Mouse (Mus musculus) olfactory bulb, adult 2 months (tissue): ENCODE measurements around the gene Slc9a8. TPM values are rescaled to one million over a fixed set of nuclear protein-coding genes. Genes with fewer than 3 reads are reported as not detected.

Experiments
- H3K27ac ChIP-seq: fragments of 200-500 bp; 2 replicates; pipeline ENCODE4 v1.5.1; 2012; ENCODE audit warnings: low read depth, low read length; ENCODE audit not compliant: insufficient read depth
- H3K4me1 ChIP-seq: fragments of 200-500 bp; 2 replicates; pipeline ENCODE4 v1.6.1; 2012; ENCODE audit warnings: low read length; ENCODE audit not compliant: control insufficient read depth, insufficient read depth
- H3K4me3 ChIP-seq: fragments of 200-500 bp; 2 replicates; pipeline ENCODE4 v1.5.1; 2012; ENCODE audit warnings: mild to moderate bottlenecking, low read depth, low read length, moderate library complexity; ENCODE audit not compliant: insufficient read depth
- CTCF ChIP-seq: fragments of 200-500 bp; IDR thresholded peaks from 2 replicates; pipeline ENCODE4 v1.5.1; 2012; ENCODE audit warnings: low read depth, mild to moderate bottlenecking, low read length, moderate library complexity; ENCODE audit not compliant: insufficient read depth
- POLR2A ChIP-seq: fragments of 200-500 bp; IDR thresholded peaks from 2 replicates; pipeline ENCODE4 v1.6.1; 2012; ENCODE audit warnings: mild to moderate bottlenecking, low read depth, low read length, moderate library complexity; ENCODE audit not compliant: insufficient read depth
- WGBS: fragments of 180-500 bp; shearing (Covaris S2); methylation state at CpG from one replicate; pipeline ENCODE4 v1.1.7; 2018; 5-methylcytosine and 5-hydroxymethylcytosine counted together
- polyA plus RNA-seq: library from polyadenylated mRNA; stranded (reverse); fragments of >200 nt; gene quantifications from 2 replicates; pipeline ENCODE4 v1.2.4, GENCODE M21; 2012; ENCODE audit warnings: low replicate concordance; ENCODE audit not compliant: missing spikeins, insufficient read depth, insufficient read length

Slc9a8 gene
- polyA plus RNA-seq, 1 experiment: not detected

DNA sequence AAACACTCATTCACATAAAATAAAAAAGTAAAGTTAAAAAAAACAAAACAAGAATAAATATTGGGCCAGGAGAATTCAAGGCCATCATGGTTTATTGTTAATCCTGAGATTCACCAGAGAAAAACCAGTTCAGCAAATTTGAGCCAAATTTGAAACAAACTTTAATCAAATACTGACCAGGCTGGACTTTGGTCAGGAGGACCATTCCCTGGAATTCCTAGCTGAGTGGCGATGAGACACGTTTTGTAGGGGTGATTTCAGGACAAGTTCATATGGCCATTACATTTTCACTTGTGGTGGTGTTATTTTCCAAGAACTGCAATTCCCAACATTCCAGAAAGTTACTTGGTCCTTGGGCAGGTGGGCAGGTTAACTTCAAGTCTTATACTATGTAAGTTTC, 14.1 kb downstream of the Slc9a8 start:
- TF ChIP-seq CTCF (no peak), POLR2A (no peak)
- Histone ChIP-seq H3K4me1 (no peaks in the 10 kb centered on the region), H3K27ac (no peak overlapping the region), H3K4me3 (no peak overlapping the region)
- WGBS: 94% methylated on average over 2 of the region's 2 CpGs

DNA sequence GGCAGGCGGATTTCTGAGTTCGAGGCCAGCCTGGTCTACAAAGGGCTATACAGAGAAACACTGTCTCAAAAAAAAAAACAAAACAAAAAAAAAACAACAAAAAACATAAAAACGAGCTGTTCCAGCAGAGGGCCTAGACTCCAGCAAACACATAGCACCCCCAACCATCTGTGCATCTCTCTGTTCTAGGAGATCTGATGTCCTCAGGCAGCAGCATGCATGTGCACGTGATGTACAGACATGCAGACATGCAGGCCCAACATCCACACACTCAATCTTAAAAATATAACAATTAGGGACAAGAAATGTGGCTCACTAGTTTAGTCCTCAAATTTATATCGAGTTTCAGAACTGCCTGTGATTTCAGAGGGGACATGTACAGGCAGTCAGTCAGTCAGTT, 14.9 kb downstream of the Slc9a8 start:
- Histone ChIP-seq H3K27ac (no peak overlapping the region), H3K4me3 (no peak overlapping the region), H3K4me1 (no peaks in the 10 kb centered on the region)
- TF ChIP-seq CTCF: no peak
- no peak for TF ChIP-seq POLR2A
- WGBS: 82% methylated on average over 5 of the region's 5 CpGs

DNA sequence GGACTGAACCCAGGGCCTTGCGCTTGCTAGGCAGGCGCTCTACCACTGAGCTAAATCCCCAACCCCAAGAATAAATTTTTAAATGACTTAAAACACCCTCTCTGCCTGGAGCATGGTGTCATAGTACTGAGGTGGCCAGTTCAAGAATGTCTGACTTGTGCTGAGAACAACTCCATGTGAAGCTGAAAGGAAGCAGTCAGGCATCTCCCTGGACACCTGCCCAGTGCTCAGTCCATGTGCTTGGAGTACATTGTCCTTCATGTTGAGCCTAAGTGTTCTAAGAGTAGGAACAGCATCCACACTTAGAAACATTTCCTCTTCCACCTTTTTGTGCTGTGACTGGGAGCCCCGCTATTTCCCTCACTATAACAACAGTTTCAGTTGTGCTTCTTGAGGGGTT, 17.9 kb downstream of the Slc9a8 start:
- H3K4me1 ChIP-seq: no peaks in the 10 kb centered on the region
- no peak for TF ChIP-seq CTCF
- TF ChIP-seq POLR2A: no peak
- H3K27ac ChIP-seq: no peak overlapping the region
- no peak overlapping the region for H3K4me3 ChIP-seq
- WGBS: 94% methylated on average over 3 of the region's 3 CpGs

DNA sequence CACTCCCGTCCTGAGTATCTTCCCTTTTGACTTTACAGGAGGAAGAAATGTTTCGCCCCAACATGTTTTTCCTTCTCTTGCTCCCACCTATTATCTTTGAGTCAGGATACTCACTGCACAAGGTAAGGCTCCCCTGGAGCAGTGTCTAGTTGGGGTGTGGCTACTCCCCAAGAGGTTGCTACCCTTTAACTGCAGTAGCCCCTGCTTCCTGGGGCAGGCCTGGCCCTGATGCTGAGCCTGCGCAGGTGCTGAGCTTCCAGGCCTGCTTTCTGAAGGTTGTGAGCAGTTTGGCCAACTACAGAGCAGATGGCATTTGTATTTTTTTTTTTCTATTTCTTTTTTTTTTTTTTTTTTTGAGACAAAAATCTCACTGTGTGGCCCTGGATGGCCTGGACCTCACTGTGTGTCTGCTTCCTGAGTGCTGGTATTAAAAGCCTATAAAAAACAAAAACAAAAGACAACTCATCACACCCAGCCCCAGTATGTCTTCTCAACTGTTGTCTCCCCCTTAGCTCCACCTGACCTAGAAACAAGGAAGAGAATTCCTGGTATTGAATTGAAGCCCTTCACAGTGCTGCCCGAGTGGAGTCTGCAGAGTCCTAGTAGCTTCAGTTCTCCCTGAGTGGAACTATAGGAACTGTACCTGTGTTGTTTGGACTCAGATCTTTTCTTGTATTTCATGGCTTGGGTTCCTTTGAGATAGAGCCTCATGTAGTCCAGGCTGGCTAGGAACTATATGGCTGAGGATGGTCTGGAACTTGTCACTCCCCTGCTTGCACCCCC, 22.1 kb downstream of the Slc9a8 start:
- H3K4me1 ChIP-seq: peaks cover 16% of the 10 kb centered on the region
- TF ChIP-seq POLR2A (no peak), CTCF (no peak)
- no peak overlapping the region for H3K4me3 ChIP-seq
- no peak overlapping the region for H3K27ac ChIP-seq
- WGBS: 93% methylated on average over 4 of the region's 4 CpGs

DNA sequence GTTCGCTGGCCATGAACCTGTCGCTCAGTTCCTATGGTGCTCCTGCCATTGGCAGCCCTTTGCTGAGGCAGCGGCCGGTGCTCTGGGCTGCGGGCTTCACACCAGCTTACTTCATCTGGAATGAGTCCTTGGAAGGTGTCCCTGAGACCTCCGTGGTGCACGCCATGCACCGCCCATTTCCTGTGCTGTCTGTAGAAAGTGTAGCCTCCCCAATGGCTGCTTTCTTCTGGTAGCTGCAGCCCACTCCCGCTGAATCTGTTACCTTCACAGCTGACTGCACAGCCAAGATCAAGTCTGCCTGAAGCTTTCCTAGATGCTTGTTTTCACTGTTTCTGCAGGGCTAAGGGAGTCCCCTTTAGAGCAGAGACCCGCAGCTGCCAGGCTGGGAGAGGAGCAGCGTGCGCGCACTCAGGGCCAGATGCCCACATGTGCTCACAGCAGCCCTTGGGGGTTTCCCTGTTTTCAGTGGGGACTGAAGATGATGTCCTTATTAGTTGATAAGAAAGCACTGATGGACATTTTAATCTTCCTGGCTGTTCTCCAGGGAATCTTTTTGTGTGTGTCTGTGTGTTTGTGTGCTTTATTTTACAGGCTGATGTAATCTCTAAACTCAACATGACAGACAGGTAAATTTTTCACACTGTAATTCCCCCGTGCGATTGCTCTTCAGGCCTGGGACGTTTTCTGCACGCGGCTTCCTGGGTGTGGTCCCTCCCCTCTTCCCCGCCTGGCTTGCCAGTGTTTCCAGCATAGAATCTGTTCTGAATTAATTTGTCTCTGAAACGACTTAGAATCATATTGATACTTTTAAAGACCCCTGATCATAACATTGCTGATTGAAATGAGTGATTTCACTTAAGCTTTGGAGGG, 24.6 kb downstream of the Slc9a8 start:
- 55% methylated on average over 20 of the region's 20 CpGs for WGBS
- TF ChIP-seq CTCF: no peak
- Histone ChIP-seq H3K27ac (peak overlapping the region; percentile 40; the same call in 1 of the 2 replicates), H3K4me1 (peaks cover 24% of the 10 kb centered on the region), H3K4me3 (no peak overlapping the region)

DNA sequence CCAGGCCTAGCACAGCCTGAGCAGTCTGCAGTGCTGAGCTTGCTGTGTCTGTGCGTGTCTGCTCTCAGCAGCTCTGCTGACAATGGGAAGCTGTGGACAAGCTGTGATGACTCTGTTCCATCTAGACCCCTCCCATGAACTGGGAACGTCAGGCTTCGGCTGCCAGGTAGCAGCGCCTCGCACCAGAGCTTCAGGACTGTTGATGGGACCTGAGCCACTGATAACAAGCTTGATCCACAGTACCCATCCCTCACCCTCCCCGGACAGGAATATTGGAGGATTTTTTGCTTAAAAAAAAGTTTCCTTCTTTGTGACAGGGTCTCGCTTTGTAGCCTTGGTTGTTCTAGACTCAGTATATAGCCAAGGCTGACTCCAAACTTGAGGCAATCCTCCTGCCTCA, 25.7 kb downstream of the Slc9a8 start:
- peaks cover 25% of the 10 kb centered on the region for H3K4me1 ChIP-seq
- TF ChIP-seq CTCF (no peak), POLR2A (no peak)
- no peak overlapping the region for H3K4me3 ChIP-seq
- no peak overlapping the region for H3K27ac ChIP-seq
- 90% methylated on average over 7 of the region's 7 CpGs for WGBS

DNA sequence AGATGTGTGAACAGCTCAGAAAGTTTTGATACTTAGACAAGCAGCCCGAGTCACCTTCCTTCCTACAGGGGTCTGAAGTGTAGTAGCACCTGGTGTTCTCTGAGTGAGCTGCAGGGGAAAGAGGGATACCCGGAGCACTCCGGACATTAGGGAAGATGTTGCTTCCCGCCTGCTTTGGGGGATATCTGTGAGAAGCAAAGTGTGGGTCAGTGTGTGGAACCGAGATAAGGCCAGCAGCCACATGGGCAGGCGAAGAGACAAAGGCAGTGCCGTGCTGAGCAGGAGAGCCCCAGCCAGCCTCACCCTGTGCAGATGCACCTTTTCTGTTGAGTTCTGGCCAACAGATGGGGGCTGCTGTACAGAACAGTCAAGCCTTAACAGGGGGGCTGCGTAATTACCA, 26.1 kb downstream of the Slc9a8 start:
- Histone ChIP-seq H3K27ac (peak overlapping the region; percentile 1; the same call in 1 of the 2 replicates), H3K4me1 (peaks cover 25% of the 10 kb centered on the region), H3K4me3 (no peak overlapping the region)
- TF ChIP-seq POLR2A: no peak
- no peak for TF ChIP-seq CTCF
- WGBS: 79% methylated on average over 8 of the region's 8 CpGs

DNA sequence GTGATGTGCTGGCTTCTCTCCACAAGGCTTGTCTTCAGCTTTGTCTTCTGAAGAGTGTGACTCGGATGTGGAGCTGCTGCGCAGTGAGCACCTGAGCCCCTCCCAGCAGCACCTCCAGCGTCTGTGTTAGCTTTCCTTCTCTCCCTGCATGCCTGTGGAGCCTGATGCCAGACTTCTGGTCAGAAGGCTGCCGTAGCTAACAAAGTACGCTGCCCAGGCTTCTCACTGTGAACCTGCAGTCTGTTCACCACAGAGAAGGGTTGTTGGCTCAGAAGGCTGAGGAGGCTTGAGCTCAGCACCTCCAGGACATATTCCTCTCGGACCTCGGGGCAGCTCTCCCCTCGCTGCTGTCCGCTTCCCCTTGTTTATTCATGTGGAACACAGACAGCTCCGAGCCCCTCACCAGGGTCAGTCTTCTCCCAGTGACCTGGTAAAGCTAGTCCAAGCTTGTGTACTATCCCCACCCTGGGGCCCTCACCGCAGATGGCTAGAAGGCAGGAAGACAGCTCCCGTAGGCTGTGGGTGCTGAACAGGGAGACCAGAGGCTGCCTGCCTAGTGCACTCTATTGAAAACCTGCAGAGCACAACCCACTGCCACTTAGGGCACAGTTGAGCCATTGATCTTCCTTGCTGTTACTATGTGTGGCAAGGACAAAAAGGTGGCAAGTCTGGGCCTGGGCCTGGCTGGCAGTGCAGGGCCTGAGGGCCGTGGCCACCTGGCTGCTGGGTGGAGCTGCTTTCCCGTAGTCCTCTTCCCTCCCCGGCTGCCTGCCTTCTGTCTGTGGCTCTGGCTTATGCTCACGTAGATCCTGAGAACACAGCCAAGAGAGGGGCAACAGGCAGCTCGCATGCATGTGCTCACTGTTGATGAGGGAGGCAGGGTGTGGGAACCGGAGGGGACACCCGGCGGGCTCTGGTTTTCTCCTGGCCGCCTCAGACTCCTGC, 28.1 kb downstream of the Slc9a8 start:
- Histone ChIP-seq H3K4me3 (no peak overlapping the region), H3K4me1 (peaks cover 25% of the 10 kb centered on the region), H3K27ac (no peak overlapping the region)
- TF ChIP-seq CTCF: no peak
- no peak for TF ChIP-seq POLR2A
- 90% methylated on average over 21 of the region's 21 CpGs for whole genome bisulfite sequencing
